ENCODE assay signal across 8 mouse cellular contexts in genomic region chr1:172203566-172203965, GRCm38 (mm10). TPM values are rescaled to one million over a fixed set of nuclear protein-coding genes. Genes with fewer than 3 reads are reported as not detected.
DNase-seq lines count a peak whose midpoint lies in the region; ATAC-seq and TF ChIP-seq lines count a peak whose summit lies in the region.

No protein-coding gene starts in this region.

- no peak for ATAC-seq in kidney, embryonic 15.5 days (replicated peaks; ENCODE audit: low FRiP score)
- no peak for ATAC-seq in hindbrain, embryonic 16.5 days
- ATAC-seq in midbrain, embryonic 14.5 days (ENCODE audit: low FRiP score, low TSS enrichment) = no peak

- peaks cover 34% of the 10 kb centered on the region for H3K36me3 ChIP-seq in kidney, embryonic 15.5 days
- H3K36me3 ChIP-seq in hindbrain, embryonic 16.5 days (ENCODE audit: control insufficient read depth, insufficient read depth, low read length) = peaks cover 14% of the 10 kb centered on the region
- peaks cover 20% of the 10 kb centered on the region for H3K36me3 ChIP-seq in midbrain, embryonic 14.5 days (ENCODE audit: control insufficient read depth, insufficient read depth, low read length)

- H3K4me1 ChIP-seq in kidney, embryonic 15.5 days = peaks cover 77% of the 10 kb centered on the region
- H3K4me1 ChIP-seq in embryonic fibroblast, embryonic 13.5 days (ENCODE audit: control insufficient read depth, insufficient read depth, low read length) = peaks cover 25% of the 10 kb centered on the region
- H3K4me1 ChIP-seq in hindbrain, embryonic 16.5 days (ENCODE audit: control insufficient read depth, insufficient read depth, low read depth, low read length) = peaks cover 68% of the 10 kb centered on the region
- H3K4me1 ChIP-seq in midbrain, embryonic 14.5 days (ENCODE audit: control insufficient read depth, insufficient read depth, low read length) = peaks cover 68% of the 10 kb centered on the region

- no peak for DNase-seq in kidney, adult 11 months
- DNase-seq in midbrain, embryonic 14.5 days = peak; percentile 29
- DNase-seq in spleen, adult 18-20 months = no peak
- DNase-seq in MN1 (ENCODE audit: low spot score) = no peak
- no peak for DNase-seq in frontal cortex, postnatal 25 days (ENCODE audit: low spot score in 2 of 2)

- H3K9ac ChIP-seq in kidney, embryonic 15.5 days = no peak overlapping the region
- H3K9ac ChIP-seq in hindbrain, embryonic 16.5 days (ENCODE audit: low read depth, low read length) = peak overlapping the region; percentile 3
- H3K9ac ChIP-seq in midbrain, embryonic 14.5 days (replicated peaks; ENCODE audit: low read length) = peak overlapping the region; percentile 98; the same call in 1 of the 2 replicates

- TF ChIP-seq CTCF in embryonic fibroblast, embryonic 13.5 days (IDR thresholded peaks at IDR 0.05; ENCODE audit: borderline replicate concordance, insufficient read depth, low read length) = no peak

- no peaks in the 10 kb centered on the region for H3K9me3 ChIP-seq in kidney, embryonic 15.5 days (replicated peaks)
- H3K9me3 ChIP-seq in hindbrain, embryonic 16.5 days (ENCODE audit: control insufficient read depth, low read length) = no peaks in the 10 kb centered on the region
- no peaks in the 10 kb centered on the region for H3K9me3 ChIP-seq in midbrain, embryonic 14.5 days (ENCODE audit: control insufficient read depth, low read length)

- no peaks in the 10 kb centered on the region for H3K27me3 ChIP-seq in kidney, embryonic 15.5 days
- H3K27me3 ChIP-seq in hindbrain, embryonic 16.5 days (replicated peaks; ENCODE audit: control insufficient read depth, insufficient read depth, low read length) = no peaks in the 10 kb centered on the region
- no peaks in the 10 kb centered on the region for H3K27me3 ChIP-seq in midbrain, embryonic 14.5 days (ENCODE audit: control insufficient read depth, insufficient read depth, low read length)

- H3K27ac ChIP-seq in kidney, embryonic 15.5 days = peak overlapping the region; percentile 87
- H3K27ac ChIP-seq in embryonic fibroblast, embryonic 13.5 days (ENCODE audit: insufficient read depth, low read length) = no peak overlapping the region
- peak overlapping the region; percentile 94 for H3K27ac ChIP-seq in hindbrain, embryonic 16.5 days (ENCODE audit: low read depth, low read length)
- peak overlapping the region; percentile 91 for H3K27ac ChIP-seq in midbrain, embryonic 14.5 days (replicated peaks; ENCODE audit: low read depth, low read length)

- H3K4me2 ChIP-seq in kidney, embryonic 15.5 days = peak overlapping the region; percentile 64
- H3K4me2 ChIP-seq in hindbrain, embryonic 16.5 days (ENCODE audit: low read length) = peak overlapping the region; percentile 95
- peak overlapping the region; percentile 81 for H3K4me2 ChIP-seq in midbrain, embryonic 14.5 days (ENCODE audit: low read length)

- no peak overlapping the region for H3K4me3 ChIP-seq in kidney, embryonic 15.5 days (replicated peaks)
- H3K4me3 ChIP-seq in embryonic fibroblast, embryonic 13.5 days (ENCODE audit: insufficient read depth, low read length) = 0 out of 2 replicates have a peak overlapping the region, but pooled peaks have one; percentile 1
- peak overlapping the region; percentile 88 for H3K4me3 ChIP-seq in hindbrain, embryonic 16.5 days (ENCODE audit: low read length)
- peak overlapping the region; percentile 80 for H3K4me3 ChIP-seq in midbrain, embryonic 14.5 days (replicated peaks; ENCODE audit: low read depth, low read length)

- 10% methylated on average over 4 of the region's 4 CpGs for WGBS in kidney, embryonic 15.5 days
- WGBS in hindbrain, embryonic 16.5 days = 4% methylated on average over 4 of the region's 4 CpGs
- 0% methylated on average over 4 of the region's 4 CpGs for WGBS in midbrain, embryonic 14.5 days

- TF ChIP-seq POLR2A in embryonic fibroblast, embryonic 13.5 days (IDR thresholded peaks at IDR 0.05; ENCODE audit: low read depth, low read length) = no peak

RNA-seq across cellular contexts. Expression of gene Pea15a, which starts 3.0 kb away (rescaled TPM):
- 107 and 124 TPM in 2 replicates for polyA plus RNA-seq in kidney, embryonic 15.5 days (2015; fragmentation: Nextera tagmentation; extraction: Ambion mirVana)
- polyA plus RNA-seq in embryonic fibroblast, embryonic 13.5 days (2011; ENCODE audit: insufficient read length, low read depth, missing spikeins) = 140 and 154 TPM in 2 replicates
- polyA plus RNA-seq in hindbrain, embryonic 16.5 days (2015; fragmentation: Nextera tagmentation; extraction: Ambion mirVana) = 538 and 563 TPM in 2 replicates
- 314 and 385 TPM in 2 replicates for polyA plus RNA-seq in midbrain, embryonic 14.5 days (2014; fragmentation: Nextera tagmentation; extraction: Ambion mirVana)

RNA-seq across cellular contexts. Expression of gene Casq1, which starts 16.1 kb away (rescaled TPM):
- polyA plus RNA-seq in kidney, embryonic 15.5 days (2015; fragmentation: Nextera tagmentation; extraction: Ambion mirVana) = 6.2 and 8.9 TPM in 2 replicates
- polyA plus RNA-seq in embryonic fibroblast, embryonic 13.5 days (2011; ENCODE audit: insufficient read length, low read depth, missing spikeins) = not detected in 2 replicates
- polyA plus RNA-seq in hindbrain, embryonic 16.5 days (2015; fragmentation: Nextera tagmentation; extraction: Ambion mirVana) = 1.5 and 5.5 TPM in 2 replicates
- 1.6 and 2.3 TPM in 2 replicates for polyA plus RNA-seq in midbrain, embryonic 14.5 days (2014; fragmentation: Nextera tagmentation; extraction: Ambion mirVana)

RNA-seq across cellular contexts. Expression of gene Atp1a4, which starts 54.6 kb away (rescaled TPM):
- polyA plus RNA-seq in kidney, embryonic 15.5 days (2015; fragmentation: Nextera tagmentation; extraction: Ambion mirVana) = 0.05 TPM in 1 of 2 replicates, not detected in the other
- not detected in 2 replicates for polyA plus RNA-seq in embryonic fibroblast, embryonic 13.5 days (2011; ENCODE audit: insufficient read length, low read depth, missing spikeins)
- 0.06 TPM in 1 of 2 replicates, not detected in the other for polyA plus RNA-seq in hindbrain, embryonic 16.5 days (2015; fragmentation: Nextera tagmentation; extraction: Ambion mirVana)
- not detected in 2 replicates for polyA plus RNA-seq in midbrain, embryonic 14.5 days (2014; fragmentation: Nextera tagmentation; extraction: Ambion mirVana)

RNA-seq across cellular contexts. Expression of gene Dcaf8, which starts 55.7 kb away (rescaled TPM):
- polyA plus RNA-seq in kidney, embryonic 15.5 days (2015; fragmentation: Nextera tagmentation; extraction: Ambion mirVana) = 125 and 132 TPM in 2 replicates
- polyA plus RNA-seq in embryonic fibroblast, embryonic 13.5 days (2011; ENCODE audit: insufficient read length, low read depth, missing spikeins) = 73.1 and 83.4 TPM in 2 replicates
- 86.6 and 91.6 TPM in 2 replicates for polyA plus RNA-seq in hindbrain, embryonic 16.5 days (2015; fragmentation: Nextera tagmentation; extraction: Ambion mirVana)
- 63.5 and 79.8 TPM in 2 replicates for polyA plus RNA-seq in midbrain, embryonic 14.5 days (2014; fragmentation: Nextera tagmentation; extraction: Ambion mirVana)

RNA-seq across cellular contexts. Expression of gene Igsf8, which starts 57.9 kb away (rescaled TPM):
- polyA plus RNA-seq in kidney, embryonic 15.5 days (2015; fragmentation: Nextera tagmentation; extraction: Ambion mirVana) = 48.9 and 54.4 TPM in 2 replicates
- 49.8 and 55.6 TPM in 2 replicates for polyA plus RNA-seq in embryonic fibroblast, embryonic 13.5 days (2011; ENCODE audit: insufficient read length, low read depth, missing spikeins)
- polyA plus RNA-seq in hindbrain, embryonic 16.5 days (2015; fragmentation: Nextera tagmentation; extraction: Ambion mirVana) = 84.7 and 88.3 TPM in 2 replicates
- 55.6 and 61.0 TPM in 2 replicates for polyA plus RNA-seq in midbrain, embryonic 14.5 days (2014; fragmentation: Nextera tagmentation; extraction: Ambion mirVana)
